Mouse (Mus musculus): Measurements from ENCODE around the gene Prrx2. TPM values are rescaled to one million over a fixed set of nuclear protein-coding genes. Genes with fewer than 3 reads are reported as not detected.

The Prrx2 gene
- polyA plus RNA-seq, 1 experiment from 2014 or later = 3.1 TPM

GRCm38 (mm10) chr2:30875621-30876432 is 41.1 kb downstream of the Prrx2 start:
- H3K27me3 ChIP-seq = no peaks in the 10 kb centered on the region
- 51% methylated on average over 11 of the region's 11 CpGs for WGBS
- H3K4me3 ChIP-seq = no peak overlapping the region
- H3K9me3 ChIP-seq = no peaks in the 10 kb centered on the region
- no peak overlapping the region for H3K9ac ChIP-seq (replicated peaks)
- no peak for ATAC-seq (replicated peaks)
- peak overlapping the region; percentile 50; the same call in 1 of the 2 replicates for H3K27ac ChIP-seq (replicated peaks)
- no peaks in the 10 kb centered on the region for H3K36me3 ChIP-seq
- H3K4me1 ChIP-seq = peaks cover 14% of the 10 kb centered on the region; the same call in 1 of the 2 replicates
- H3K4me2 ChIP-seq (replicated peaks) = no peak overlapping the region

- Histone ChIP-seq H3K9ac (replicated peaks) (no peak overlapping the region), H3K4me1 (peaks cover 12% of the 10 kb centered on the region; the same call in 1 of the 2 replicates), H3K4me2 (replicated peaks) (no peak overlapping the region), H3K27ac (replicated peaks) (no peak overlapping the region), H3K9me3 (no peaks in the 10 kb centered on the region), H3K27me3 (no peaks in the 10 kb centered on the region), H3K4me3 (no peak overlapping the region), H3K36me3 (no peaks in the 10 kb centered on the region)
- WGBS = 91% methylated on average over 15 of the region's 15 CpGs
- no peak for ATAC-seq (replicated peaks)
These were observed 44.7 kb downstream of the Prrx2 start for GRCm38 (mm10) chr2:30879481-30879880.

GRCm38 (mm10) chr2:30881215-30881614 is 46.4 kb downstream of the Prrx2 start:
- H3K36me3 ChIP-seq = no peaks in the 10 kb centered on the region
- H3K9ac ChIP-seq (replicated peaks) = no peak overlapping the region
- no peak overlapping the region for H3K4me2 ChIP-seq (replicated peaks)
- peaks cover 5% of the 10 kb centered on the region; the same call in 1 of the 2 replicates for H3K4me1 ChIP-seq
- no peaks in the 10 kb centered on the region for H3K9me3 ChIP-seq
- 81% methylated on average over 7 of the region's 7 CpGs for WGBS
- no peak overlapping the region for H3K27ac ChIP-seq (replicated peaks)
- no peak overlapping the region for H3K4me3 ChIP-seq
- H3K27me3 ChIP-seq = no peaks in the 10 kb centered on the region
- no peak for ATAC-seq (replicated peaks)

GRCm38 (mm10) chr2:30884852-30885373 is 50.1 kb downstream of the Prrx2 start:
- no peak for ATAC-seq (replicated peaks)
- Histone ChIP-seq H3K4me1 (peaks cover 5% of the 10 kb centered on the region; the same call in 1 of the 2 replicates), H3K27me3 (no peaks in the 10 kb centered on the region), H3K4me2 (replicated peaks) (no peak overlapping the region), H3K9ac (replicated peaks) (no peak overlapping the region), H3K36me3 (no peaks in the 10 kb centered on the region), H3K4me3 (no peak overlapping the region), H3K27ac (replicated peaks) (no peak overlapping the region), H3K9me3 (no peaks in the 10 kb centered on the region)
- WGBS = 92% methylated on average over 4 of the region's 4 CpGs

GRCm38 (mm10) chr2:30885453-30886163 is 50.8 kb downstream of the Prrx2 start:
- Histone ChIP-seq H3K4me1 (peaks cover 5% of the 10 kb centered on the region; the same call in 1 of the 2 replicates), H3K9ac (replicated peaks) (no peak overlapping the region), H3K9me3 (no peaks in the 10 kb centered on the region), H3K4me2 (replicated peaks) (no peak overlapping the region), H3K4me3 (no peak overlapping the region), H3K36me3 (no peaks in the 10 kb centered on the region), H3K27ac (replicated peaks) (peak overlapping the region; percentile 35; the same call in 1 of the 2 replicates), H3K27me3 (no peaks in the 10 kb centered on the region)
- 47% methylated on average over 9 of the region's 9 CpGs for WGBS
- ATAC-seq (replicated peaks) = no peak

GRCm38 (mm10) chr2:30891002-30891401 is 56.2 kb downstream of the Prrx2 start:
- 0 out of 2 replicates have a peak, but pooled peaks cover under 1% of the 10 kb centered on the region for H3K4me1 ChIP-seq
- H3K9ac ChIP-seq (replicated peaks) = no peak overlapping the region
- no peak overlapping the region for H3K4me3 ChIP-seq
- no peak for ATAC-seq (replicated peaks)
- no peak overlapping the region for H3K27ac ChIP-seq (replicated peaks)
- H3K36me3 ChIP-seq = no peaks in the 10 kb centered on the region
- no peaks in the 10 kb centered on the region for H3K9me3 ChIP-seq
- 10% methylated on average over 3 of the region's 3 CpGs for WGBS
- H3K27me3 ChIP-seq = no peaks in the 10 kb centered on the region
- no peak overlapping the region for H3K4me2 ChIP-seq (replicated peaks)

- no peaks in the 10 kb centered on the region for H3K27me3 ChIP-seq
- ATAC-seq (replicated peaks) = no peak
- no peak overlapping the region for H3K4me3 ChIP-seq
- peaks cover 4% of the 10 kb centered on the region; the same call in 1 of the 2 replicates for H3K4me1 ChIP-seq
- H3K36me3 ChIP-seq = no peaks in the 10 kb centered on the region
- 47% methylated on average over 6 of the region's 6 CpGs for WGBS
- no peak overlapping the region for H3K4me2 ChIP-seq (replicated peaks)
- no peaks in the 10 kb centered on the region for H3K9me3 ChIP-seq
- H3K9ac ChIP-seq (replicated peaks) = no peak overlapping the region
- no peak overlapping the region for H3K27ac ChIP-seq (replicated peaks)
These were observed 58.6 kb downstream of the Prrx2 start for GRCm38 (mm10) chr2:30893399-30893798.

GRCm38 (mm10) chr2:30893946-30894345 is 59.2 kb downstream of the Prrx2 start:
- no peak for ATAC-seq (replicated peaks)
- Histone ChIP-seq H3K36me3 (no peaks in the 10 kb centered on the region), H3K27me3 (no peaks in the 10 kb centered on the region), H3K9me3 (no peaks in the 10 kb centered on the region), H3K9ac (replicated peaks) (no peak overlapping the region), H3K4me3 (no peak overlapping the region), H3K4me1 (peaks cover 4% of the 10 kb centered on the region; the same call in 1 of the 2 replicates), H3K4me2 (replicated peaks) (no peak overlapping the region), H3K27ac (replicated peaks) (no peak overlapping the region)
- WGBS = 91% methylated on average over 7 of the region's 7 CpGs

- peaks cover under 1% of the 10 kb centered on the region; the same call in 1 of the 2 replicates for H3K27me3 ChIP-seq
- no peak overlapping the region for H3K27ac ChIP-seq (replicated peaks)
- no peak overlapping the region for H3K4me2 ChIP-seq (replicated peaks)
- H3K36me3 ChIP-seq = no peaks in the 10 kb centered on the region
- no peak overlapping the region for H3K9ac ChIP-seq (replicated peaks)
- no peak for ATAC-seq (replicated peaks)
- WGBS = 44% methylated on average over 6 of the region's 6 CpGs
- peaks cover 4% of the 10 kb centered on the region for H3K4me1 ChIP-seq
- H3K4me3 ChIP-seq = no peak overlapping the region
- H3K9me3 ChIP-seq = no peaks in the 10 kb centered on the region
These were observed 62.5 kb downstream of the Prrx2 start for GRCm38 (mm10) chr2:30897291-30897690.

GRCm38 (mm10) chr2:30899397-30900069 is 64.8 kb downstream of the Prrx2 start:
- no peak for ATAC-seq (replicated peaks)
- 87% methylated on average over 14 of the region's 14 CpGs for WGBS
- Histone ChIP-seq H3K4me3 (no peak overlapping the region), H3K9ac (replicated peaks) (no peak overlapping the region), H3K27me3 (peaks cover 3% of the 10 kb centered on the region; the same call in 1 of the 2 replicates), H3K4me1 (peaks cover 16% of the 10 kb centered on the region), H3K4me2 (replicated peaks) (no peak overlapping the region), H3K27ac (replicated peaks) (no peak overlapping the region), H3K9me3 (no peaks in the 10 kb centered on the region), H3K36me3 (no peaks in the 10 kb centered on the region)

GRCm38 (mm10) chr2:30901646-30902160 is 66.9 kb downstream of the Prrx2 start:
- WGBS = 67% methylated on average over 6 of the region's 6 CpGs

More at GRCm38 (mm10) chr2:30901646-30902160, 66.9 kb downstream of the Prrx2 start:
- H3K9ac ChIP-seq (replicated peaks) = no peak overlapping the region
- no peak overlapping the region for H3K27ac ChIP-seq (replicated peaks)
- H3K4me3 ChIP-seq = no peak overlapping the region
- ATAC-seq (replicated peaks) = no peak
- H3K9me3 ChIP-seq = no peaks in the 10 kb centered on the region
- H3K27me3 ChIP-seq = peaks cover 3% of the 10 kb centered on the region; the same call in 1 of the 2 replicates
- H3K36me3 ChIP-seq = no peaks in the 10 kb centered on the region
- no peak overlapping the region for H3K4me2 ChIP-seq (replicated peaks)
- H3K4me1 ChIP-seq = peaks cover 16% of the 10 kb centered on the region

All from forebrain, embryonic 15.5 days (tissue).